Mouse (Mus musculus) left cerebral cortex, postnatal 25 days (tissue): ENCODE data around the gene Tnr. TPM values are rescaled to one million over a fixed set of nuclear protein-coding genes. Genes with fewer than 3 reads are reported as not detected.

Experiments
- DNase-seq, 2 experiments: peaks; one replicate each; pipeline ENCODE4 v3.0.0; 2022; ENCODE audit warnings: low spot score in 2 of 2, mixed read lengths in 1 of 2
- intact Hi-C: fragments of 180-260 bp; cut with DNase I; formaldehyde crosslinking; loops from one replicate; pipeline ENCODE4 v1.15.1; 2025
- total RNA-seq, 2 experiments: library from RNA; stranded (reverse); gene quantifications; 2 replicates each; pipeline ENCODE4 v1.2.3; 2021

The Tnr gene
- total RNA-seq, 2 experiments from 2014 or later: 131 to 137 TPM

- intact Hi-C loops: no loop called here
- no peak for DNase-seq
These were observed 227.3 kb downstream of the Tnr start for GRCm38 (mm10) chr1:159750876-159751275.

GRCm38 (mm10) chr1:159760970-159761369 lies 237.4 kb downstream of the Tnr start:
- peak in 1 of 2 experiments; percentile 66 for DNase-seq
- intact Hi-C loops: no loop called here

GRCm38 (mm10) chr1:159763901-159764300 lies 240.3 kb downstream of the Tnr start:
- no peak for DNase-seq
- intact Hi-C loops: no loop called here

GRCm38 (mm10) chr1:159764897-159765296 lies 241.3 kb downstream of the Tnr start:
- DNase-seq: no peak
- intact Hi-C loops: no loop called here

GRCm38 (mm10) chr1:159769948-159770347 lies 246.4 kb downstream of the Tnr start:
- DNase-seq: no peak
- intact Hi-C loops: loop anchor here (5.0 kb wide), 4 partner anchors 52 to 373 kb away; partner anchors contain the start of gene Tnr

- DNase-seq: peak; percentile 67 to 93
- intact Hi-C loops: loop anchor here (2.0 to 5.0 kb wide), 5 partner anchors 49 to 376 kb away; partner anchors contain the start of gene Tnr
These were observed 250.1 kb downstream of the Tnr start for GRCm38 (mm10) chr1:159773671-159774070.

GRCm38 (mm10) chr1:159775168-159775567 lies 251.6 kb downstream of the Tnr start:
- no peak for DNase-seq
- intact Hi-C loops: no loop called here

- intact Hi-C loops: no loop called here
- DNase-seq: no peak
These were observed 253.5 kb downstream of the Tnr start for GRCm38 (mm10) chr1:159777107-159777506.

GRCm38 (mm10) chr1:159779424-159779823 lies 255.9 kb downstream of the Tnr start:
- no peak for DNase-seq
- intact Hi-C loops: no loop called here

GRCm38 (mm10) chr1:159783842-159784241 lies 260.3 kb downstream of the Tnr start:
- peak in 1 of 2 experiments; percentile 55 for DNase-seq
- intact Hi-C loops: no loop called here

- intact Hi-C loops: loop anchor here (2.0 kb wide), 1 partner anchor 72 kb away; no protein-coding TSS in a partner anchor
- peak in 1 of 2 experiments; percentile 81 for DNase-seq
These were observed 264.7 kb downstream of the Tnr start for GRCm38 (mm10) chr1:159788312-159788711.

- DNase-seq: no peak
- intact Hi-C loops: no loop called here
These were observed 269.0 kb downstream of the Tnr start for GRCm38 (mm10) chr1:159792546-159792945.

GRCm38 (mm10) chr1:159796021-159796420 lies 272.5 kb downstream of the Tnr start:
- no peak for DNase-seq
- intact Hi-C loops: no loop called here

- DNase-seq: no peak
- intact Hi-C loops: no loop called here
These were observed 276.8 kb downstream of the Tnr start for GRCm38 (mm10) chr1:159800366-159800765.

GRCm38 (mm10) chr1:159801753-159802152 lies 278.2 kb downstream of the Tnr start:
- intact Hi-C loops: no loop called here
- no peak for DNase-seq

- intact Hi-C loops: no loop called here
- DNase-seq: no peak
These were observed 280.1 kb downstream of the Tnr start for GRCm38 (mm10) chr1:159803711-159804110.

- intact Hi-C loops: no loop called here
These were observed 285.9 kb downstream of the Tnr start for GRCm38 (mm10) chr1:159809493-159809892.

GRCm38 (mm10) chr1:159811805-159812204 lies 288.2 kb downstream of the Tnr start:
- no peak for DNase-seq
- intact Hi-C loops: no loop called here

More at GRCm38 (mm10) chr1:159809493-159809892, 285.9 kb downstream of the Tnr start:
- DNase-seq: no peak

GRCm38 (mm10) chr1:159812820-159813411 lies 289.3 kb downstream of the Tnr start:
- intact Hi-C loops: no loop called here
- no peak for DNase-seq

- DNase-seq: no peak
- intact Hi-C loops: no loop called here
These were observed 290.8 kb downstream of the Tnr start for GRCm38 (mm10) chr1:159814348-159814747.

GRCm38 (mm10) chr1:159816614-159817371 lies 293.2 kb downstream of the Tnr start:
- intact Hi-C loops: no loop called here
- no peak for DNase-seq
